Mouse (Mus musculus) left cerebral cortex, postnatal 36 days (tissue): ENCODE data around the gene Atg3. TPM values are rescaled to one million over a fixed set of nuclear protein-coding genes. Genes with fewer than 3 reads are reported as not detected.

ENCODE experiments used
- DNase-seq, 2 experiments: peaks; one replicate each; pipeline ENCODE4 v3.0.0; 2021 to 2022; ENCODE audit warnings: low spot score in 2 of 2, mixed read lengths in 1 of 2
- intact Hi-C: fragments of 180-260 bp; cut with DNase I; formaldehyde crosslinking; loops from one replicate; pipeline ENCODE4 v1.15.1; 2025
- total RNA-seq, 2 experiments: library from RNA; stranded (reverse); gene quantifications; 2 replicates each; pipeline ENCODE4 v1.2.3; 2021

The Atg3 gene
- 10 to 100 TPM; 40.0 to 43.6 TPM for total RNA-seq

GRCm38 (mm10) chr16:45158522-45159388 is at the start of gene Atg3, which contains the start of gene Slc35a5:
TSS of gene Atg3 (plus strand) at chr16:45158785.
TSS of gene Slc35a5 (minus strand) at chr16:45158706.
- DNase-seq, result peak; percentile 95 to 96
- intact Hi-C loops, result loop anchor here (5.0 to 10.0 kb wide), 2 partner anchors 66 to 414 kb away; partner anchors contain the start of genes Ccdc80 and Gtpbp8

- no peak for DNase-seq
- intact Hi-C loops, result no loop called here
These were observed 48.1 kb upstream of the Atg3 start for GRCm38 (mm10) chr16:45110498-45110897.

GRCm38 (mm10) chr16:45117200-45117599 is 41.4 kb upstream of the Atg3 start:
- no peak for DNase-seq
- intact Hi-C loops, result no loop called here

GRCm38 (mm10) chr16:45118760-45119159 is 39.8 kb upstream of the Atg3 start:
- DNase-seq, result no peak
- intact Hi-C loops, result no loop called here

- peak in 1 of 2 experiments; percentile 30 for DNase-seq
- intact Hi-C loops, result loop anchor here (10.0 kb wide), 1 partner anchor 356 kb away; the partner anchor contains the start of gene Cd200r1
These were observed 37.6 kb upstream of the Atg3 start for GRCm38 (mm10) chr16:45120844-45121425.

- peak in 1 of 2 experiments; percentile 17 for DNase-seq
- intact Hi-C loops, result loop anchor here (10.0 kb wide), 1 partner anchor 358 kb away; the partner anchor contains the start of gene Cd200r1
These were observed 36.0 kb upstream of the Atg3 start for GRCm38 (mm10) chr16:45122571-45122970.

- no peak for DNase-seq
- intact Hi-C loops, result loop anchor here (10.0 kb wide), 1 partner anchor 360 kb away; the partner anchor contains the start of gene Cd200r1
These were observed 34.1 kb upstream of the Atg3 start for GRCm38 (mm10) chr16:45124230-45125203.

GRCm38 (mm10) chr16:45127936-45128710 is 30.5 kb upstream of the Atg3 start:
- DNase-seq, result peak; percentile 49 to 66
- intact Hi-C loops, result loop anchor here (10.0 kb wide), 1 partner anchor 363 kb away; the partner anchor contains the start of gene Cd200r1

- intact Hi-C loops, result no loop called here
- DNase-seq, result no peak
These were observed 16.9 kb upstream of the Atg3 start for GRCm38 (mm10) chr16:45141711-45142110.

- no peak for DNase-seq
- intact Hi-C loops, result no loop called here
These were observed 16.0 kb upstream of the Atg3 start for GRCm38 (mm10) chr16:45142565-45142964.

- intact Hi-C loops, result no loop called here
- DNase-seq, result no peak
These were observed 13.5 kb upstream of the Atg3 start for GRCm38 (mm10) chr16:45145119-45145518.

GRCm38 (mm10) chr16:45148488-45149082 is 10.0 kb upstream of the Atg3 start:
- intact Hi-C loops, result no loop called here

GRCm38 (mm10) chr16:45154741-45155250 is 3.8 kb upstream of the Atg3 start:
- intact Hi-C loops, result loop anchor here (5.0 to 10.0 kb wide), 2 partner anchors 62 to 410 kb away; partner anchors contain the start of genes Ccdc80 and Gtpbp8

More at GRCm38 (mm10) chr16:45148488-45149082, 10.0 kb upstream of the Atg3 start:
- no peak for DNase-seq

GRCm38 (mm10) chr16:45158136-45158521 is 456 bp upstream of the Atg3 start:
- DNase-seq, result peak; percentile 63 to 70
- intact Hi-C loops, result loop anchor here (5.0 to 10.0 kb wide), 2 partner anchors 66 to 413 kb away; partner anchors contain the start of genes Ccdc80 and Gtpbp8

More at GRCm38 (mm10) chr16:45154741-45155250, 3.8 kb upstream of the Atg3 start:
- no peak for DNase-seq

- intact Hi-C loops, result loop anchor here (5.0 to 10.0 kb wide), 2 partner anchors 67 to 415 kb away; partner anchors contain the start of genes Ccdc80 and Gtpbp8
- no peak for DNase-seq
These were observed 768 bp downstream of the Atg3 start for GRCm38 (mm10) chr16:45159389-45159716.

GRCm38 (mm10) chr16:45178552-45178951 is 20.0 kb downstream of the Atg3 start:
- intact Hi-C loops, result no loop called here
- no peak for DNase-seq

GRCm38 (mm10) chr16:45181824-45182223 is 23.2 kb downstream of the Atg3 start:
- intact Hi-C loops, result no loop called here
- DNase-seq, result no peak

- peak; percentile 39 to 73 for DNase-seq
- intact Hi-C loops, result loop anchor here (5.0 kb wide), 1 partner anchor 435 kb away; no protein-coding TSS in a partner anchor
These were observed 34.0 kb downstream of the Atg3 start for GRCm38 (mm10) chr16:45192613-45193012.
